Mouse (Mus musculus): Measurements from ENCODE around the gene Osbpl8.

- no peak for TF ChIP-seq CTCF (IDR thresholded peaks at IDR 0.05; ENCODE audit: low read depth)
- no peak for TF ChIP-seq EP300 (IDR thresholded peaks at IDR 0.05; ENCODE audit: low read depth)
Observed at GRCm38 (mm10) chr10:111275822-111276221, 111.3 kb downstream of the Osbpl8 start.
